Mouse (Mus musculus): Measurements from ENCODE around the gene Kif5a. TPM values are rescaled to one million over a fixed set of nuclear protein-coding genes. Genes with fewer than 3 reads are reported as not detected.

Gene Kif5a
- polyA plus RNA-seq, 1 experiment from 2014 or later, result 14.6 TPM

- no peaks in the 10 kb centered on the region for H3K4me1 ChIP-seq (ENCODE audit: control insufficient read depth, insufficient read depth, low read length)
- no peak overlapping the region for H3K4me2 ChIP-seq (ENCODE audit: low read depth, low read length)
- DNase-seq (ENCODE audit: low spot score), result no peak
- H3K27me3 ChIP-seq (replicated peaks; ENCODE audit: control insufficient read depth, insufficient read depth, low read length), result no peaks in the 10 kb centered on the region
- no peak overlapping the region for H3K27ac ChIP-seq (replicated peaks; ENCODE audit: low read depth, low read length)
- 93% methylated on average over 11 of the region's 11 CpGs for WGBS
- H3K9ac ChIP-seq (ENCODE audit: low read depth, low read length), result no peak overlapping the region
- ATAC-seq (ENCODE audit: low read depth), result no peak
- no peak overlapping the region for H3K4me3 ChIP-seq (ENCODE audit: low read depth, low read length)
- no peaks in the 10 kb centered on the region for H3K9me3 ChIP-seq (ENCODE audit: control insufficient read depth, low read length)
- H3K36me3 ChIP-seq (ENCODE audit: control insufficient read depth, insufficient read depth, low read length), result peaks cover 93% of the 10 kb centered on the region
Measured at GRCm38 (mm10) chr10:127274261-127275022, 11.3 kb upstream of the Kif5a start.

- DNase-seq (ENCODE audit: low spot score), result no peak
- no peak overlapping the region for H3K27ac ChIP-seq (replicated peaks; ENCODE audit: low read depth, low read length)
- H3K4me1 ChIP-seq (ENCODE audit: control insufficient read depth, insufficient read depth, low read length), result peaks cover 2% of the 10 kb centered on the region
- H3K27me3 ChIP-seq (replicated peaks; ENCODE audit: control insufficient read depth, insufficient read depth, low read length), result no peaks in the 10 kb centered on the region
- H3K9ac ChIP-seq (ENCODE audit: low read depth, low read length), result no peak overlapping the region
- H3K36me3 ChIP-seq (ENCODE audit: control insufficient read depth, insufficient read depth, low read length), result peaks cover 85% of the 10 kb centered on the region
- 91% methylated on average over 5 of the region's 5 CpGs for WGBS
- H3K9me3 ChIP-seq (ENCODE audit: control insufficient read depth, low read length), result no peaks in the 10 kb centered on the region
- ATAC-seq (ENCODE audit: low read depth), result no peak
- H3K4me2 ChIP-seq (ENCODE audit: low read depth, low read length), result no peak overlapping the region
- H3K4me3 ChIP-seq (ENCODE audit: low read depth, low read length), result no peak overlapping the region
Measured at GRCm38 (mm10) chr10:127272371-127272770, 9.2 kb upstream of the Kif5a start.

- no peak for ATAC-seq (ENCODE audit: low read depth)
- Histone ChIP-seq H3K9ac (ENCODE audit: low read depth, low read length) (no peak overlapping the region), H3K4me2 (ENCODE audit: low read depth, low read length) (no peak overlapping the region), H3K9me3 (ENCODE audit: control insufficient read depth, low read length) (no peaks in the 10 kb centered on the region), H3K4me3 (ENCODE audit: low read depth, low read length) (no peak overlapping the region), H3K27me3 (replicated peaks; ENCODE audit: control insufficient read depth, insufficient read depth, low read length) (no peaks in the 10 kb centered on the region), H3K27ac (replicated peaks; ENCODE audit: low read depth, low read length) (no peak overlapping the region), H3K4me1 (ENCODE audit: control insufficient read depth, insufficient read depth, low read length) (peaks cover 7% of the 10 kb centered on the region), H3K36me3 (ENCODE audit: control insufficient read depth, insufficient read depth, low read length) (peaks cover 60% of the 10 kb centered on the region)
- no peak for DNase-seq (ENCODE audit: low spot score)
- WGBS, result 81% methylated on average over 4 of the region's 4 CpGs
Measured at GRCm38 (mm10) chr10:127269884-127270283, 6.7 kb upstream of the Kif5a start.

GRCm38 (mm10) chr10:127269036-127269435, 5.9 kb upstream of the Kif5a start:
- H3K4me1 ChIP-seq (ENCODE audit: control insufficient read depth, insufficient read depth, low read length), result peaks cover 7% of the 10 kb centered on the region
- H3K4me3 ChIP-seq (ENCODE audit: low read depth, low read length), result no peak overlapping the region
- peaks cover 6% of the 10 kb centered on the region; the same call in 1 of the 2 replicates for H3K27me3 ChIP-seq (replicated peaks; ENCODE audit: control insufficient read depth, insufficient read depth, low read length)
- peaks cover 54% of the 10 kb centered on the region for H3K36me3 ChIP-seq (ENCODE audit: control insufficient read depth, insufficient read depth, low read length)
- ATAC-seq (ENCODE audit: low read depth), result no peak
- no peak overlapping the region for H3K27ac ChIP-seq (replicated peaks; ENCODE audit: low read depth, low read length)
- WGBS, result 84% methylated on average over 12 of the region's 12 CpGs
- H3K9ac ChIP-seq (ENCODE audit: low read depth, low read length), result no peak overlapping the region
- DNase-seq (ENCODE audit: low spot score), result no peak
- no peaks in the 10 kb centered on the region for H3K9me3 ChIP-seq (ENCODE audit: control insufficient read depth, low read length)
- no peak overlapping the region for H3K4me2 ChIP-seq (ENCODE audit: low read depth, low read length)

GRCm38 (mm10) chr10:127268401-127268800, 5.3 kb upstream of the Kif5a start:
- H3K9ac ChIP-seq (ENCODE audit: low read depth, low read length), result no peak overlapping the region
- no peak overlapping the region for H3K4me2 ChIP-seq (ENCODE audit: low read depth, low read length)
- no peak for ATAC-seq (ENCODE audit: low read depth)
- H3K9me3 ChIP-seq (ENCODE audit: control insufficient read depth, low read length), result no peaks in the 10 kb centered on the region
- H3K36me3 ChIP-seq (ENCODE audit: control insufficient read depth, insufficient read depth, low read length), result peaks cover 50% of the 10 kb centered on the region
- peaks cover 7% of the 10 kb centered on the region for H3K4me1 ChIP-seq (ENCODE audit: control insufficient read depth, insufficient read depth, low read length)
- H3K27me3 ChIP-seq (replicated peaks; ENCODE audit: control insufficient read depth, insufficient read depth, low read length), result peaks cover 6% of the 10 kb centered on the region; the same call in 1 of the 2 replicates
- DNase-seq (ENCODE audit: low spot score), result no peak
- H3K4me3 ChIP-seq (ENCODE audit: low read depth, low read length), result no peak overlapping the region
- no peak overlapping the region for H3K27ac ChIP-seq (replicated peaks; ENCODE audit: low read depth, low read length)
- WGBS, result 80% methylated on average over 5 of the region's 5 CpGs

GRCm38 (mm10) chr10:127267318-127267717, 4.2 kb upstream of the Kif5a start:
- WGBS, result 68% methylated on average over 5 of the region's 5 CpGs
- Histone ChIP-seq H3K4me1 (ENCODE audit: control insufficient read depth, insufficient read depth, low read length) (peaks cover 13% of the 10 kb centered on the region), H3K4me2 (ENCODE audit: low read depth, low read length) (peak overlapping the region; percentile 83), H3K9me3 (ENCODE audit: control insufficient read depth, low read length) (no peaks in the 10 kb centered on the region), H3K27me3 (replicated peaks; ENCODE audit: control insufficient read depth, insufficient read depth, low read length) (peaks cover 9% of the 10 kb centered on the region), H3K27ac (replicated peaks; ENCODE audit: low read depth, low read length) (peak overlapping the region; percentile 85; the same call in 1 of the 2 replicates), H3K9ac (ENCODE audit: low read depth, low read length) (peak overlapping the region; percentile 100), H3K36me3 (ENCODE audit: control insufficient read depth, insufficient read depth, low read length) (peaks cover 39% of the 10 kb centered on the region), H3K4me3 (ENCODE audit: low read depth, low read length) (peak overlapping the region; percentile 100)
- no peak for DNase-seq (ENCODE audit: low spot score)
- ATAC-seq (ENCODE audit: low read depth), result no peak

- Histone ChIP-seq H3K9ac (ENCODE audit: low read depth, low read length) (peak within 1 kb of the TSS; percentile 100), H3K27me3 (replicated peaks; ENCODE audit: control insufficient read depth, insufficient read depth, low read length) (peaks cover 16% of the 10 kb centered on the region), H3K4me2 (ENCODE audit: low read depth, low read length) (peak within 1 kb of the TSS; percentile 83), H3K27ac (replicated peaks; ENCODE audit: low read depth, low read length) (peak within 1 kb of the TSS; percentile 85), H3K36me3 (ENCODE audit: control insufficient read depth, insufficient read depth, low read length) (peaks cover 30% of the 10 kb centered on the region), H3K4me3 (ENCODE audit: low read depth, low read length) (peak within 1 kb of the TSS; percentile 100), H3K4me1 (ENCODE audit: control insufficient read depth, insufficient read depth, low read length) (peaks cover 16% of the 10 kb centered on the region), H3K9me3 (ENCODE audit: control insufficient read depth, low read length) (no peaks in the 10 kb centered on the region)
- WGBS, result under 1% methylated on average over 60 of the region's 70 CpGs
- DNase-seq (ENCODE audit: low spot score) (peak; percentile 98), ATAC-seq (ENCODE audit: low read depth) (peak; percentile 98)
Measured at GRCm38 (mm10) chr10:127266112-127267091, 3.3 kb upstream of the Kif5a start, which contains the start of gene Dctn2. Gene Dctn2, plus strand, starts transcription at chr10:127266368.

- WGBS, result 26% methylated on average over 4 of the region's 4 CpGs
- no peak for DNase-seq (ENCODE audit: low spot score)
Measured at GRCm38 (mm10) chr10:127265727-127266111, 2.6 kb upstream of the Kif5a start.

More at GRCm38 (mm10) chr10:127265727-127266111, 2.6 kb upstream of the Kif5a start:
- ATAC-seq (ENCODE audit: low read depth), result no peak; the same call in 1 of the 2 replicates
- Histone ChIP-seq H3K4me3 (ENCODE audit: low read depth, low read length) (peak overlapping the region; percentile 100), H3K4me1 (ENCODE audit: control insufficient read depth, insufficient read depth, low read length) (peaks cover 16% of the 10 kb centered on the region), H3K4me2 (ENCODE audit: low read depth, low read length) (peak overlapping the region; percentile 83), H3K9me3 (ENCODE audit: control insufficient read depth, low read length) (no peaks in the 10 kb centered on the region), H3K27me3 (replicated peaks; ENCODE audit: control insufficient read depth, insufficient read depth, low read length) (peaks cover 16% of the 10 kb centered on the region), H3K9ac (ENCODE audit: low read depth, low read length) (peak overlapping the region; percentile 100; the same call in 1 of the 2 replicates), H3K27ac (replicated peaks; ENCODE audit: low read depth, low read length) (no peak overlapping the region), H3K36me3 (ENCODE audit: control insufficient read depth, insufficient read depth, low read length) (peaks cover 24% of the 10 kb centered on the region)

All from embryonic facial prominence, embryonic 14.5 days (tissue).